ENCODE assay signal across 17 mouse cellular contexts in genomic region chr9:87733236-87733630, GRCm38 (mm10). TPM values are rescaled to one million over a fixed set of nuclear protein-coding genes. Genes with fewer than 3 reads are reported as not detected.
DNase-seq lines count a peak whose midpoint lies in the region; ATAC-seq lines count a peak whose summit lies in the region.
"Had no signal": no experiment of that assay in that cellular context is flagged by ENCODE, and none has a peak within 500 bp of the region (broad histone marks: within the 10 kb centered on the region; RNA-seq: fewer than 3 reads in every experiment).

No protein-coding gene starts in this region.

- no peak overlapping the region for H3K9ac ChIP-seq in hindbrain, embryonic 13.5 days
- H3K9ac ChIP-seq in heart, embryonic 14.5 days (ENCODE audit: low read length): 0 out of 2 replicates have a peak overlapping the region, but pooled peaks have one; percentile 25
- no peak overlapping the region for H3K9ac ChIP-seq in forebrain, embryonic 15.5 days (replicated peaks)
- H3K9ac ChIP-seq: liver, embryonic 12.5 days; neural tube, embryonic 12.5 days had no signal

- no peak overlapping the region for H3K4me2 ChIP-seq in hindbrain, embryonic 13.5 days
- H3K4me2 ChIP-seq in heart, embryonic 14.5 days (ENCODE audit: low read length): peak overlapping the region; percentile 52
- no peak overlapping the region for H3K4me2 ChIP-seq in forebrain, embryonic 15.5 days (replicated peaks)
- H3K4me2 ChIP-seq: liver, embryonic 12.5 days; neural tube, embryonic 12.5 days had no signal

- H3K4me1 ChIP-seq in hindbrain, embryonic 10.5 days (replicated peaks): peaks cover 22% of the 10 kb centered on the region
- peaks cover 24% of the 10 kb centered on the region for H3K4me1 ChIP-seq in hindbrain, embryonic 13.5 days (replicated peaks)
- peaks cover 3 to 4% of the 10 kb centered on the region in 2 experiments; a peak in 2 of 4 replicates for H3K4me1 ChIP-seq in heart, embryonic 14.5 days (ENCODE audit: control insufficient read depth in 2 of 2, insufficient read depth in 2 of 2, low read length in 2 of 2)
- peaks cover 24% of the 10 kb centered on the region for H3K4me1 ChIP-seq in forebrain, embryonic 15.5 days

- no peaks in the 10 kb centered on the region for H3K9me3 ChIP-seq in hindbrain, embryonic 10.5 days
- no peaks in the 10 kb centered on the region for H3K9me3 ChIP-seq in hindbrain, embryonic 13.5 days
- no peaks in the 10 kb centered on the region for H3K9me3 ChIP-seq in heart, embryonic 14.5 days (ENCODE audit: control insufficient read depth, low read length)
- no peaks in the 10 kb centered on the region for H3K9me3 ChIP-seq in forebrain, embryonic 15.5 days
- H3K9me3 ChIP-seq: liver, embryonic 12.5 days; neural tube, embryonic 12.5 days had no signal

- DNase-seq in hindbrain, embryonic 10.5 days (ENCODE audit: low spot score): peak; percentile 46
- peak; percentile 16 for DNase-seq in retina, postnatal 1 day
- DNase-seq in retina, embryonic 14.5 days (ENCODE audit: low spot score): no peak
- DNase-seq in frontal cortex, adult 2 months (ENCODE audit: extremely low spot score in 1 of 2, low spot score in 1 of 2): no peak
- no peak for DNase-seq in adrenal gland, postnatal 14 days
- DNase-seq: cerebellum, adult 9-10 months; kidney, adult 11 months; layer of hippocampus, postnatal 36 days; right cerebral cortex, adult 18-20 months; thymus, postnatal 4 days had no signal

- peaks cover 98% of the 10 kb centered on the region for H3K27me3 ChIP-seq in hindbrain, embryonic 10.5 days (ENCODE audit: insufficient read depth, poor library complexity, severe bottlenecking)
- peaks cover 94% of the 10 kb centered on the region for H3K27me3 ChIP-seq in hindbrain, embryonic 13.5 days
- H3K27me3 ChIP-seq in heart, embryonic 14.5 days (ENCODE audit: control insufficient read depth, insufficient read depth, low read length): peaks cover 42% of the 10 kb centered on the region
- peaks cover 84% of the 10 kb centered on the region for H3K27me3 ChIP-seq in forebrain, embryonic 15.5 days

- ATAC-seq in hindbrain, embryonic 13.5 days (ENCODE audit: low FRiP score): no peak
- ATAC-seq in heart, embryonic 14.5 days (ENCODE audit: insufficient number of reproducible peaks, insufficient read depth, low FRiP score, low read depth): no peak
- no peak for ATAC-seq in forebrain, embryonic 15.5 days (replicated peaks)
- ATAC-seq: liver, embryonic 12.5 days had no signal

- WGBS in hindbrain, embryonic 10.5 days: 1% methylated on average over 11 of the region's 11 CpGs
- WGBS in hindbrain, embryonic 13.5 days: 1% methylated on average over 11 of the region's 11 CpGs
- 4% methylated on average over 11 of the region's 11 CpGs for WGBS in heart, embryonic 14.5 days
- under 1% methylated on average over 11 of the region's 11 CpGs for WGBS in forebrain, embryonic 15.5 days

- H3K4me3 ChIP-seq in hindbrain, embryonic 10.5 days: no peak overlapping the region
- H3K4me3 ChIP-seq in hindbrain, embryonic 13.5 days: no peak overlapping the region
- peak overlapping the region in 1 of 2 experiments; percentile 16; a peak in 2 of 4 replicates for H3K4me3 ChIP-seq in heart, embryonic 14.5 days (ENCODE audit: control insufficient read depth in 1 of 2, insufficient read depth in 1 of 2, low read depth in 1 of 2, low read length in 2 of 2)
- H3K4me3 ChIP-seq in forebrain, embryonic 15.5 days: no peak overlapping the region
- H3K4me3 ChIP-seq: erythroblast, embryonic 14.5 days; liver, embryonic 12.5 days; neural tube, embryonic 12.5 days had no signal

- H3K36me3 ChIP-seq in hindbrain, embryonic 10.5 days: no peaks in the 10 kb centered on the region
- H3K36me3 ChIP-seq in hindbrain, embryonic 13.5 days: no peaks in the 10 kb centered on the region
- no peaks in the 10 kb centered on the region for H3K36me3 ChIP-seq in heart, embryonic 14.5 days (ENCODE audit: control insufficient read depth, insufficient read depth, low read length)
- H3K36me3 ChIP-seq in forebrain, embryonic 15.5 days: no peaks in the 10 kb centered on the region
- H3K36me3 ChIP-seq: liver, embryonic 12.5 days; neural tube, embryonic 12.5 days had no signal

- H3K27ac ChIP-seq in hindbrain, embryonic 10.5 days: no peak overlapping the region
- H3K27ac ChIP-seq in hindbrain, embryonic 13.5 days: no peak overlapping the region
- H3K27ac ChIP-seq in heart, embryonic 14.5 days (replicated peaks in 1 of 2; ENCODE audit: control insufficient read depth in 1 of 2, insufficient read depth in 1 of 2, low read depth in 2 of 2, low read length in 2 of 2): peak overlapping the region; percentile 39 to 53; a peak in 2 of 4 replicates
- H3K27ac ChIP-seq in forebrain, embryonic 15.5 days (replicated peaks): no peak overlapping the region
- H3K27ac ChIP-seq: liver, embryonic 12.5 days; macrophage; neural tube, embryonic 12.5 days had no signal

RNA-seq across cellular contexts. Expression of gene Tbx18, which starts 2.2 kb away (rescaled TPM):
- polyA plus RNA-seq in hindbrain, embryonic 10.5 days (2016; fragmentation: Nextera tagmentation; extraction: Ambion mirVana): 2.9 and 4.8 TPM in 2 replicates
- 1.8 and 2.1 TPM in 2 replicates for polyA plus RNA-seq in hindbrain, embryonic 13.5 days (2015; fragmentation: Nextera tagmentation; extraction: Ambion mirVana)
- 11.6 and 13.2 TPM in 2 replicates for polyA plus RNA-seq in heart, embryonic 14.5 days (2014; fragmentation: Nextera tagmentation; extraction: Ambion mirVana)
- 1.3 and 2.3 TPM in 2 replicates for polyA plus RNA-seq in frontal cortex, adult 2 months (2012; rRNA removed)
- 3.0 and 3.3 TPM in 2 replicates for total RNA-seq in adrenal gland, postnatal 14 days (2021)
- polyA plus RNA-seq in forebrain, embryonic 15.5 days (2015; fragmentation: Nextera tagmentation; extraction: Ambion mirVana): 1.7 and 2.1 TPM in 2 replicates
- polyA plus RNA-seq: erythroblast, embryonic 14.5 days; macrophage had no signal

Comparison
In these comparisons a context has a peak if more than half of its experiments do, and no peak if none do; other contexts are left out.
1. DNase-seq: peak in hindbrain, embryonic 10.5 days (single experiment) and retina, postnatal 1 day (single experiment); none in retina, embryonic 14.5 days (single experiment), frontal cortex, adult 2 months (0 of 2) and adrenal gland, postnatal 14 days (single experiment).
2. H3K27ac ChIP-seq: peak in heart, embryonic 14.5 days (2 of 2); none in hindbrain, embryonic 10.5 days (single experiment), hindbrain, embryonic 13.5 days (single experiment) and forebrain, embryonic 15.5 days (single experiment).